Mouse (Mus musculus): Measurements from ENCODE around the gene Stab1. TPM values are rescaled to one million over a fixed set of nuclear protein-coding genes. Genes with fewer than 3 reads are reported as not detected.

The Stab1 gene
- total RNA-seq, 2 experiments from 2014 or later, result 23.9 to 30.5 TPM

- DNase-seq, result no peak
- intact Hi-C loops (cut with DNase I), result no loop called here
Measured at GRCm38 (mm10) chr14:31132491-31132975, 35.9 kb downstream of the Stab1 start.

GRCm38 (mm10) chr14:31132031-31132430 is 36.4 kb downstream of the Stab1 start:
- intact Hi-C loops (cut with DNase I), result no loop called here

GRCm38 (mm10) chr14:31131272-31131821 is 37.1 kb downstream of the Stab1 start:
- intact Hi-C loops (cut with DNase I), result no loop called here
- no peak for DNase-seq

More at GRCm38 (mm10) chr14:31132031-31132430, 36.4 kb downstream of the Stab1 start:
- no peak for DNase-seq

GRCm38 (mm10) chr14:31130236-31131220 is 37.9 kb downstream of the Stab1 start, which contains the start of gene Nt5dc2:
Nt5dc2 (plus strand) TSS chr14:31131053.
- intact Hi-C loops (cut with DNase I), result no loop called here
- DNase-seq, result peak; percentile 97

GRCm38 (mm10) chr14:31129326-31130235 is 38.9 kb downstream of the Stab1 start:
- intact Hi-C loops (cut with DNase I), result no loop called here
- DNase-seq, result no peak

GRCm38 (mm10) chr14:31128826-31129219 is 39.6 kb downstream of the Stab1 start, which contains the start of gene Smim4:
Smim4 (minus strand) TSS chr14:31128956.
- peak; percentile 99 for DNase-seq
- intact Hi-C loops (cut with DNase I), result no loop called here

- no peak for DNase-seq
- intact Hi-C loops (cut with DNase I), result no loop called here
Measured at GRCm38 (mm10) chr14:31128101-31128825, 40.2 kb downstream of the Stab1 start.

GRCm38 (mm10) chr14:31126826-31127225 is 41.6 kb downstream of the Stab1 start:
- no peak for DNase-seq
- intact Hi-C loops (cut with DNase I), result no loop called here

- intact Hi-C loops (cut with DNase I), result no loop called here
- no peak for DNase-seq
Measured at GRCm38 (mm10) chr14:31125106-31126075, 43.0 kb downstream of the Stab1 start.

- intact Hi-C loops (cut with DNase I), result no loop called here
- no peak for DNase-seq
Measured at GRCm38 (mm10) chr14:31115522-31115921, 52.9 kb downstream of the Stab1 start.

- no peak for DNase-seq
- intact Hi-C loops (cut with DNase I), result no loop called here
Measured at GRCm38 (mm10) chr14:31114011-31114410, 54.4 kb downstream of the Stab1 start.

GRCm38 (mm10) chr14:31112187-31112586 is 56.3 kb downstream of the Stab1 start:
- intact Hi-C loops (cut with DNase I), result no loop called here
- DNase-seq, result no peak

- DNase-seq, result no peak
- intact Hi-C loops (cut with DNase I), result no loop called here
Measured at GRCm38 (mm10) chr14:31110613-31111012, 57.8 kb downstream of the Stab1 start.

GRCm38 (mm10) chr14:31105156-31105555 is 63.3 kb downstream of the Stab1 start:
- DNase-seq, result no peak
- intact Hi-C loops (cut with DNase I), result no loop called here

GRCm38 (mm10) chr14:31089918-31090317 is 78.5 kb downstream of the Stab1 start:
- DNase-seq, result no peak
- intact Hi-C loops (cut with DNase I), result loop anchor here (10.0 kb wide), 1 partner anchor 55 kb away; no protein-coding TSS in a partner anchor
